Mouse (Mus musculus) forelimb bud, embryonic 11.5 days (tissue): Measurements from ENCODE around the gene Nt5e.

Source experiments
- DNase-seq: peaks from one replicate; pipeline ENCODE4 v3.0.0-alpha.2; 2012; ENCODE audit warnings: low read depth, low spot score

Gene Nt5e

DNA sequence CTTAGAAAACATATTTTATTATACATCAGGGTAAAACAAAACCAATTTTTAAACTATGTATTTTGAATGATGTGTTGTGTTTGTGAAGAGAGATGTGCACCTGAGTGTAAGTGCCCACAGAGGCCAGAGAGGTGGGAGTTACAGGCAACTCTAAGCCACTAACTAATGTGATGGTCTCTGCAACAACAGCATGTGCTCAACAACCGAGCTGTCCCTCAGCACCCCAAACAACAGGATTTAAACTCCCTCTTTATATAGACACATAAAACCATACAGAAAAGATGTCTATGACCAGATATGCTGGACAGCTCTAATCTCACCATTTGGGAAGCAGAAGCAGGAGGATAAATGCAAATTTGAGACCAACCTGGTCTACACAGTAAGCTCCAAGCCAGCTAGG lies 53.5 kb downstream of the Nt5e start:
- no peak for DNase-seq

DNA sequence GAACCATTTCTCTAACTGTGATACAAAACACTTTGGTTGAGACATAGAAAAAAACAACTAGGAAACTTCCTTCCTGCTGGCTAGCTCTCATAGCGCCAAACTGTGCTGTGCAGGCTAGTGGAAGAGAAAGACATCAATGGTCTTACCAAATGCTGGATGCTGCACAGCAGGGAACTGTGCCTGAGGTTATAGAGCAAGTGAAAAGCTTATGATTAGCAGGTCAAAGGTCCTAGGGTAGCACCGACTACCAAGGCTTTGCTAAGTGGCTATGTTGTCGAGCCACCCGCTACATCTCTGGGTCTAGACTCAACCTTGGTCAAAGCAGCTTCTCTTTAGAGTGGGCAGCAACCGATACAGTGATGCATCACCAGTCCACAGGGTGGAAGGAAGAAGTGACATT lies 61.8 kb downstream of the Nt5e start:
- DNase-seq, result no peak

DNA sequence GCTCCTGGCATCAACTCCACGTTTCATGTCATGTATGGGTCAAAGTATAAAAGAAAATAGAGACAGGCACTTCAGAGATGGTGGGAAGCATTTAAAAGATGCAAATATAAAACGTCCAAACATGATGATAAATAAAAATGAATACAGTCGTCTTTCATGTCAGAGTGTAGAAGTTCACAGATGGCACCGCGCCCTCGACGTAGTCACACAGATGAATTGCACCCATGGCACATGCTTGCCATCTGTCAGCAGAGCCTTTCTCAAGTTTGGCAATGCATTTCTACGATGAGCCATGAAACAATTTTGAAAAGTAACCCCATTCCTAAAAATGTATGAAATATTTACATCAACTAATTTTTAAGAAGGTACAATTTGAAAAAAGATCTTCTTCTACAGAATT lies 67.9 kb downstream of the Nt5e start:
- no peak for DNase-seq

DNA sequence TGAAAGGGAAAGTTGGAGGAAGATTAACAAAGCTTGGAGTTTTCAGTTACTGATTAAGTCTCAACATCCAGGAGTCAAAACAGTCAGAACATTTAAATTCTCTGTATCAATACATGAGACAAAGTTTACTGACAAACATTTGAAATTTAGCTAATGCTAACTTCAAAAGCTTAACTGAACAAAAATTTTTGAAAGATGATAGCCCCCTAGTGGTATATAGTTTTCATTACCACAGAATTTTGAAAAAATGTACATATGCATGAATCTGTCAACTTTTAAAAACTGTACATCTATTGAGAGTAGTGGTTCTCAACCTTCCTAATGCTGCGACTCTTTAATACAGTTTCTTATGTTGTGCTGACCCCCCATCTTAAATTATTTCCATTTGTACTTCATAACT lies 71.5 kb downstream of the Nt5e start:
- no peak for DNase-seq

DNA sequence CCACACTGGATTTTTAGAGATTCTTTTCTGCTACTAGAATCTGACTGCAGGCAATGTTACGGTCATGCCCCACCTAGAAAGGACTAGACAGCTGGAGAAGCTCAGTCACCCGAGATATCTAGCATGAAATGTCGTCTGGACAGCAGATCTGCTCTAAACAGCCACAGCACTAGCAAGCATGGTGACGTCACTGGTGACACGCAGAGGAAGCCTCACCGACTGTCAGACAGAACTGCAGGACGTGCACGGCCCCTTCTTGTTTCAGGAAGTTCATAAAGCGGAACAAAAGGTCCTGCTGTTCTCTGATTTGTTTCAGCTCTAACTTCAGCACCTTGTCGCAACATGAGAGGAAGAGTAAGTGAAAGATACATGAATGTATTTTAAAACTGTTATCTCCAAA lies 77.1 kb downstream of the Nt5e start:
- no peak for DNase-seq

DNA sequence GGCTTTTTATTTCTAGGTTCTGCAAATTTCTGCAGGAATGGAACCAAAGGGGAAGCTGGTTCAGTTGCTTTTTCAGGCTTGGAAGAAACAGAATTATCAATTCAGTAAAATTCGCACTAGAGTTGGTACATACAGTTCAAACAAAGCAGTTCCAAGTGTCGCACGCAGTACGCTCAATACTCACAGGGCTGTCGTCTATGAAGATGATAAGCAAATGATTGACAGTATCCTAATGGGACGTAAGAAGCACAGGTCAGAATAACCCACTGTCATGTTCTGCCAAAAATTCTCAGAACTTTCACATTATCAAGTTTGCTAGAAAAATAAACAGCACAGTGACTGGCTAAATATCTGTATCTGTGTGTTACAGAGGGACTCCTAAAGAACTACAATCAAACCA lies 77.5 kb downstream of the Nt5e start:
- DNase-seq, result no peak

DNA sequence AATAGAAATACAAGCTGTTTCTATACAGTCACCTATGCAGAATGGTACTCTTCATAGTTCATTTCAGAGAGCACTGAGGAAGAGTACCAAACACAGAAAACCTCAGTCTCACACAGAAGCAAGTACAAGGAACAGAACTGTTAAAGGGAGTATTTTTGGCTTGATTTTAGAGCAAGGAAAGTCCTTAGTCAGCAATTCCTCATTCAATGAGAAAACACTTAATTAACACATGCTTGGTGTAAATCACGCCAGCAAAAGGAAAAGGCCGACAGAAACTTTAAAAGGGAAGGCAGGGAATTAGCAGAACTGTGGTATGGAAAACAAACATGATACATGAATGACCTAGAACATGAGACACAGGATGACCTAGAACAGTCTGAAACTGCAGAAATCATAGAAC lies 83.0 kb downstream of the Nt5e start:
- no peak for DNase-seq

DNA sequence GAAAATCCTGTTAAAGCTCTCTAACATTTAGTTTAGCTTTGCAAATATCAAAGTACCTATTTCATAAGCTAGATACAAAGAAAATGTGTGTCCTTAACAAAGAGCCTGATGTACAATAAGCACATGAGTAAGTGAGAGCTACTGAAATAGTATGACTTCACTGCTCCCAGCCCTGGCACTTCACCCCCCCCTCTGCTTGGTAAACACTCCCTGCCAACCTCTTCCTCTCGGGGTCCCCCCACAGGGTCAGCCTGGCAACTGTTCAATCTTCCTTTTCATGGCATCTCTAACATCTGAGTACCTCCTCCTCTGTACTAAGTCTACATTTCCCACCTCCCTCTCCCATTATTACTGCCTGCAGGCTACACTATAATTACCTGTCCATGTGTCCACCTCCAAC lies 89.8 kb downstream of the Nt5e start:
- no peak for DNase-seq
